Mouse (Mus musculus): Measurements from ENCODE around the gene C2cd2. TPM values are rescaled to one million over a fixed set of nuclear protein-coding genes. Genes with fewer than 3 reads are reported as not detected.
"Not testable (repeated sequence)": the region's sequence is repeated elsewhere in the genome, so short reads cannot be mapped to it uniquely, and the experiment has no call there.

C2cd2 gene
- total RNA-seq, 2 experiments from 2014 or later, result 18.3 to 28.8 TPM

- no peak for DNase-seq
- intact Hi-C loops (cut with DNase I), result no loop called here
Observed at GRCm38 (mm10) chr16:97950061-97950460, 12.3 kb downstream of the C2cd2 start.

DNA sequence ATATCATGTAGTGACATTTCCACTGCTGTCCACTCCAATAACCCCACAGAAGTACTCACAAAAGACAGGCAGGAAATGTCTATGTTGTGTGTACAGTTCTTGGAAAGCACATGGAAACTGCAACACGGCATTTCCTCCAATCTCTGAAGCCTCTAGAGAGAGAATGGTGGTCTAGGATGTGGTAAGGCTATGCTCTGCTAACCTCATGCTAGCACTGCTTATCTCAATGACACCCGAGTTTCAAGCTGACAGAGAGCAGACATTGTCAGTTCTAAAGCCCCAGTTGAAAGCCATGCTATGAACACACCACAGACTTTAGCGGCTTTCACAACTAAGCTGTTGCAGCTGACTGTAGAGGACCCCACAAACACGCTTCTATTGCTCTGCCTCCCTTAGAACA is 13.6 kb downstream of the C2cd2 start:
- no peak for DNase-seq
- intact Hi-C loops (cut with DNase I), result no loop called here

DNA sequence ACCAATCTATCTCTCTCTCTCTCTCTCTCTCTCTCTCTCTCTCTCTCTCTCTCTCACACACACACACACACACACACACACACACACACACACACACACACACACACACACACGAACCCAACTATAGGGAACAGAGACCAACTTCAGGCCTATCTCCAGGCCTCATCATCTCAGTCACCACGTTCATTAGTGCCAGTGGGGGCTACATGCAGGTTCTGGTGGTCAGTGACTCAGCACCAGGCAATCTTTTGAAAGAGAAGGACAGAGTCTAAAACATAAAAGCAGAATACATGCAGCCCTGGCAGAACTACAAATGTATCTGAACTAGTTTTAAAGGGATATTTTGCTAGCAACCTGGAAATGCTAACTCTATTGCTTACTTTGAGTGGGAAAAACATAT is 15.4 kb downstream of the C2cd2 start:
- intact Hi-C loops (cut with DNase I); DNase-seq: not testable (repeated sequence)

- intact Hi-C loops (cut with DNase I), result no loop called here
- no peak for DNase-seq
Observed at GRCm38 (mm10) chr16:97941844-97942243, 20.6 kb downstream of the C2cd2 start.

- intact Hi-C loops (cut with DNase I), result no loop called here
- DNase-seq, result no peak
Observed at GRCm38 (mm10) chr16:97940471-97940973, 21.9 kb downstream of the C2cd2 start.

- intact Hi-C loops (cut with DNase I), result no loop called here
- no peak for DNase-seq
Observed at GRCm38 (mm10) chr16:97935815-97936214, 26.6 kb downstream of the C2cd2 start.

DNA sequence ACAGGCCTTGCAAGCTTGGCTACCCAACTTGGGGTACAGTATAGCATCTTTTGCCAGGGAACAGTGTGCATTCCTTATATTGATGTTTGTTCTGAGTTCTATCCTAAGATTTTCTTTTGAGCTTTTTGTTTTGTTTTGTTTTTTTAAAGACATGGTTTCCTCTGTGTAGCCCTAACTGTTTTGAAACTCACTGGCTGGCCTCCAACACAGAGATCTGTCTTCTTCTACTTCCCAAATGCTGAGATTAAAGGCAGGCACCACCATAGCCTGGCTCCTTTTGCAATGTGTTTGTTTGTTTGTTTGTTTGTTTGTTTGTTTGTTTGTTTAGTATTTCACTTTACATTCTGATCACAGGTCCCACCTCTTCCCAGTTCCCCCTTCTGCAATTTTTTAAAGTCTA is 32.2 kb downstream of the C2cd2 start:
- intact Hi-C loops (cut with DNase I), result no loop called here
- DNase-seq, result peak; percentile 23 to 41

- intact Hi-C loops (cut with DNase I), result no loop called here
- DNase-seq, result peak; percentile 36 to 45
Observed at GRCm38 (mm10) chr16:97929520-97929919, 32.9 kb downstream of the C2cd2 start.

GRCm38 (mm10) chr16:97927331-97927938 is 35.0 kb downstream of the C2cd2 start:
- no peak for DNase-seq
- intact Hi-C loops (cut with DNase I), result no loop called here

- DNase-seq, result no peak
- intact Hi-C loops (cut with DNase I), result no loop called here
Observed at GRCm38 (mm10) chr16:97926381-97926780, 36.0 kb downstream of the C2cd2 start.

GRCm38 (mm10) chr16:97925760-97926159 is 36.6 kb downstream of the C2cd2 start:
- intact Hi-C loops (cut with DNase I), result no loop called here
- no peak for DNase-seq

DNA sequence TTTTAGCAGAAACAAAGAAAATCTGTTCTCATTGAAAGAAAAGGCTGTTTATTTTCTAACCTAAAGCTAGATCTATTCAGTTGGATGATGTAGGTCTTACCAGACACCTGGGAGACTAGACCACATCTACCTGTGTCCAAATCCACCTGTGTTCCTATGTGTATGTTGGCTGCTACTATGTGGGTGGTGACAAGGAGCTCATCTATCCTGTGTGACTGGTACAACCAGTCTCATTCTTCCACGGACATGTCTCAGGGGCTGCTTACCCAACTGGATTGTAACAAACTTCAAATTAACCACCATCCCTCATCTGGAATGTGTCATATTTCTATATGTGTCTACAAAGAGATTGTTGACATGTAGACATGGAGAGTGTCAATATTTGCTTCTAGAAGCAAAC is 38.7 kb downstream of the C2cd2 start:
- no peak for DNase-seq
- intact Hi-C loops (cut with DNase I), result loop anchor here (5.0 kb wide), 1 partner anchor 41 kb away; no protein-coding TSS in a partner anchor

- intact Hi-C loops (cut with DNase I), result loop anchor here (1.0 to 5.0 kb wide), 3 partner anchors 39 to 71 kb away; partner anchors contain the start of gene Prdm15
Observed at GRCm38 (mm10) chr16:97922779-97923126, 39.6 kb downstream of the C2cd2 start.

DNA sequence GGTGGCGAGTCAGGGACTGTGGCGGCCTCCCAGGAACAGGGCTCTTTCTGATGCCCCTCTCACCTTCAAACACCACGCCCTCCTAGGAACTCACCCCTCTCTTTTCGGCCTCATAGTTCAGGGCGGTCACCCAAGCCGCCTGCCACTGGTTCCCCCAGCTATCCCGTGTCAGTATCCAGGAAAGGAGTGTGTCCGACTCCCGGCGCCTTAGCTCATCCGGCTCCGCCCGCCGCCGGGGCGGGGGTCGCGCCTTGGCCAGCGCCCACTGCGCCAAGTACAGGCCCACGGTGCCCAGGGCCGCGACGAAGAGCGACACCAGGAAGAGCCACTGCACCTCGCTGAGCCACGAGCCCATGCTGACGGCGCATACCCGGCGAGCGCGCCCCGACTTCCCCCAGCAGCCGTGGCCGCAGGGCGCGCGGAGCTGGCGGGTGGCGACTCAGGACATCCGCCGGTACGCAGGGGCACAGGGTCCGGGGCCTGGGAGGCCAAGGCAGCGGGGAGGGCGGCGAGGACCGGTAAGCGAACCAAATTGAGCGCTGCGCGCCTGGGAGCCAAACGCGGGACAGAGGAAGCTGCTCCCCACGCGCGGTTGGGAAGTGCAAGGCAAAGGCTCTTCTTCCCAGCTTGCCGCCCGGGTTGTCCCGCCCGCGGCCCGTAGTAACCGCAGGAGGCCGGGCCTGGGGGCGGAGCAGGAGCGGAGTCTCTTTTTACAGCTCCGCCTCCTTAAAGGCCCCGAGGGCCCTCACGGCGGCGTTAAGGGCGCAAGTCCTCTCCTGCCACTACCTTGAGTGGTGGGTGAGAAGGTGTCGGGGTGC is 40.2 kb downstream of the C2cd2 start:
- intact Hi-C loops (cut with DNase I), result loop anchor here (1.0 to 5.0 kb wide), 3 partner anchors 39 to 71 kb away; partner anchors contain the start of gene Prdm15

More at GRCm38 (mm10) chr16:97922779-97923126, 39.6 kb downstream of the C2cd2 start:
- DNase-seq, result no peak

GRCm38 (mm10) chr16:97920621-97921020 is 41.8 kb downstream of the C2cd2 start:
- DNase-seq, result no peak
- intact Hi-C loops (cut with DNase I), result loop anchor here (5.0 kb wide), 1 partner anchor 38 kb away; no protein-coding TSS in a partner anchor

More for the DNA sequence above, 40.2 kb downstream of the C2cd2 start:
- DNase-seq, result peak; percentile 92 to 94

- intact Hi-C loops (cut with DNase I), result loop anchor here (2.0 to 5.0 kb wide), 2 partner anchors 19 to 37 kb away; no protein-coding TSS in a partner anchor
- no peak for DNase-seq
Observed at GRCm38 (mm10) chr16:97919793-97920192, 42.6 kb downstream of the C2cd2 start.

DNA sequence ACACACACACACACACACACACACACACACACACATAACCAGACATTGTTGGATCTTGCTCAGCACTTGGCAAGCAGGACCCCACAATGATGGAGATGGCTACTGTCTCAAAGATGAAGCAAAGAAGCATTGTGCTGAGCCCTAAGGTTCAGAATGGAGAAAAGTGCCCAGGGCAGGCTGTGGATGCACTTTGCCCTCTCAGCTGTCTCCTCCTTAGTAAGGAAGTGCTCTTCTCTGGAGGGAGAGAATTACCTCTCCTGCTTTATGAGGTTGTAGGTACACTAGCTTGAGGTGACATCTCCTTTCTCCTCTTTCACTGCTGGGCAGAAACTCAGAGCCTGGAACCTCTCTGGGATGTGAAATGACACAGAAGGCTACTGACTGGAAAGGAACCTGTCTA is 49.5 kb downstream of the C2cd2 start:
- intact Hi-C loops (cut with DNase I), result no loop called here
- no peak for DNase-seq

DNA sequence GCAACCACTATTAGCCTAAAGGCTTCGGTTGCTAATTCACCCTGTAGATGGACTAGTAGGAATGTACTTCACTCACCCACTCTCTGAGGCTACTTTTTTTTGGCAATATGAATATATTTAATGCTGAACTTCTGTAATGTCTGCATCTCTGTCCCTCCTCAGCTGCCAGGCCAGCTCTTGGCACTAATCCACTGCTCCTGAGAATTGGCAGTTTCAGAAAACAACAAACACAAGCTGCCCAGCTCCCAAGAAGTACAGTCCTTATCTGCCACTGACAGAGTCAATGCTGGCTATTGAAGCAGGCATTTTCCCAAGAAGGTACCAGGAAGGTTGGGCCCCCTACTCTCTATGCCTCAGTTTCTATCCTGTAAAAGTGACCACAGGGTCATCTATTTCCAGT is 53.0 kb downstream of the C2cd2 start:
- no peak for DNase-seq
- intact Hi-C loops (cut with DNase I), result no loop called here

DNA sequence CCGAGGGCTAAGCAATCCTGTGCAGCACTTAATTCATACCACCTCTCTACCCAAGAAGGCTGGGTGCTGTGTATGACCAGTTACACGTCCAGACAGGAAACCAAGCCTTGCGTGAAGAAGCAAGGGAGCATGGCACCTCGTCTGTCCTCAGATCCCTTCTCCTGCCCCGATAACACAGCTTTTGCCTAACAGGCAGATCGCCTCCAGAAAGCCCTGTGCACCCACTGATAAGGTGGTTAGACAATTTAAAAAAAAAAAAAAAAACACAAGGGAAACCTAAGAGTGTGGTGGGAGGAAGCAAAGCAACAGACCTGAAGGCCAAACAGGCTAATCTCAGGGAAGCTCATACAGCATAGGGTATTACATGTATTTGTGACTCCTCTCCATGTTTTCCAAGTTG is 54.9 kb downstream of the C2cd2 start:
- DNase-seq, result no peak
- intact Hi-C loops (cut with DNase I), result no loop called here

DNA sequence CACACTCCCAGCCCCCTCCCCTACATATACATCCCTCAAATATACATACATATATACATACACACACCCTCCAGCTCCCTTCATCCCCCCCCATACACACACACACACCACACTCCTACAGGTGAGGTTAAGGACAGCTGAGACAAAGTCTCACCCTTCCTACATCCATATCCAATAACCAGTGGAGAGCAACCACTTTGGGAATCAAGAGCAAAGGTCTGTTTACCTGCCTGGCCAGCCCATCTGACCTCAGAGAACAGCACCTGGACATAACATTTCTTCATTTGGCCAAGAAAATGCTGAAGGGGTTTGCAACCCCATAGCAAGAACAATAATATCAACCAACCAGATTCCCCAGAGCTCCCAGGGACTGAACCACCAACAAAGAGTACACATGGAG is 56.1 kb downstream of the C2cd2 start:
- intact Hi-C loops (cut with DNase I), result no loop called here
- DNase-seq, result no peak

- intact Hi-C loops (cut with DNase I), result no loop called here
Observed at GRCm38 (mm10) chr16:97905449-97905991, 56.9 kb downstream of the C2cd2 start.

More at GRCm38 (mm10) chr16:97905449-97905991, 56.9 kb downstream of the C2cd2 start:
- peak in 1 of 2 experiments; percentile 48 for DNase-seq
